Mouse (Mus musculus) heart, embryonic 11.5 days (tissue): Measurements from ENCODE around the gene Esrra. TPM values are rescaled to one million over a fixed set of nuclear protein-coding genes. Genes with fewer than 3 reads are reported as not detected.

Experiments used
- ATAC-seq: fragments of 200-750 bp; cut with Nextera tagmentation; replicated peaks from 2 replicates; pipeline ENCODE4 v1.8.0; 2017; ENCODE audit warnings: moderate library complexity; ENCODE audit not compliant: insufficient number of reproducible peaks, low FRiP score, low TSS enrichment
- H3K27ac ChIP-seq: fragments of 300-500 bp; sonication (generic); 2 replicates; pipeline ENCODE4 v1.5.1; 2014; ENCODE audit warnings: mild to moderate bottlenecking, low read depth, low read length
- H3K27me3 ChIP-seq: fragments of 300-500 bp; sonication (generic); 2 replicates; pipeline ENCODE4 v1.6.1; 2014; ENCODE audit warnings: mild to moderate bottlenecking, low read length, mixed read lengths; ENCODE audit not compliant: control insufficient read depth, insufficient read depth
- H3K36me3 ChIP-seq: fragments of 300-500 bp; sonication (generic); 2 replicates; pipeline ENCODE4 v1.6.1; 2014; ENCODE audit warnings: mild to moderate bottlenecking, low read length, moderate library complexity, mixed read lengths; ENCODE audit not compliant: control insufficient read depth, insufficient read depth
- H3K4me1 ChIP-seq: fragments of 300-500 bp; sonication (generic); 2 replicates; pipeline ENCODE4 v1.6.1; 2014; ENCODE audit warnings: low read length; ENCODE audit not compliant: control insufficient read depth, insufficient read depth
- H3K4me2 ChIP-seq: fragments of 300-500 bp; sonication (generic); 2 replicates; pipeline ENCODE4 v1.6.1; 2014; ENCODE audit warnings: mild to moderate bottlenecking, moderate library complexity
- H3K4me3 ChIP-seq: fragments of 300-500 bp; sonication (generic); 2 replicates; pipeline ENCODE4 v1.5.1; 2014; ENCODE audit warnings: low read depth, low read length
- H3K9ac ChIP-seq: fragments of 300-500 bp; sonication (generic); 2 replicates; pipeline ENCODE4 v1.6.1; 2014; ENCODE audit warnings: mild to moderate bottlenecking, low read depth, low read length, moderate library complexity
- H3K9me3 ChIP-seq: fragments of 300-500 bp; sonication (generic); replicated peaks from 2 replicates; pipeline ENCODE4 v1.6.1; 2016; ENCODE audit warnings: low read length; ENCODE audit not compliant: control insufficient read depth
- WGBS: fragments of 180-500 bp; shearing (Covaris S2); extraction: QIAGEN DNeasy Blood & Tissue Kit; methylation state at CpG from one replicate; pipeline ENCODE4 v1.1.7; 2014; ENCODE audit not compliant: insufficient replicate concordance; 5-methylcytosine and 5-hydroxymethylcytosine counted together
- polyA plus RNA-seq: library from polyadenylated mRNA; unstranded; fragments of >200 nt; fragmentation: Nextera tagmentation; extraction: Ambion mirVana; gene quantifications from 2 replicates; pipeline ENCODE4 v1.2.1, GENCODE M21; 2014

Gene Esrra
- polyA plus RNA-seq, 1 experiment from 2014 or later, result 10.5 TPM

DNA sequence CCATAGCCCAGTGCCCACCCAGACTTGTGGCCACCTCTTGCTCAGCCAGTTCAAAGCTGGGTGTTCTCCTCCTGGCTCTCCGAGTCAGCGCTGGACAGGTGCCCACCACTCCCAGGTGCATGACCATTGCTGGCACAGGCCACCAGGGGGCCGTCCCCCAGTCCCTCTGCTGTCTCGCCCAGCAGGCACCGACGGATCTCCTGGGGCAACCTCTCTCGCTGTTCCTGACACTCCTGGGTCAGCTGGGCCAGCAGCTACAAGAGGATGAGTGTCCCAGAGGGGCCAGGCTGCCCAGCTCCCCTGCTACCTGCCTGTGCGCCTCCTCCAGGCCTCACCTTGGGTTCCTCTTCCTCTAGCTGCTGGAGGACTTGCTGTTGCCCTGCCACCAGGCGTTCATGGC is 32.4 kb upstream of the Esrra start:
- Histone ChIP-seq H3K27me3 (no peaks in the 10 kb centered on the region), H3K4me3 (no peak overlapping the region), H3K36me3 (peaks cover 20% of the 10 kb centered on the region), H3K4me1 (peaks cover 32% of the 10 kb centered on the region), H3K27ac (no peak overlapping the region), H3K9me3 (no peaks in the 10 kb centered on the region), H3K4me2 (no peak overlapping the region), H3K9ac (no peak overlapping the region)
- ATAC-seq, result no peak
- WGBS, result 61% methylated on average over 9 of the region's 9 CpGs

DNA sequence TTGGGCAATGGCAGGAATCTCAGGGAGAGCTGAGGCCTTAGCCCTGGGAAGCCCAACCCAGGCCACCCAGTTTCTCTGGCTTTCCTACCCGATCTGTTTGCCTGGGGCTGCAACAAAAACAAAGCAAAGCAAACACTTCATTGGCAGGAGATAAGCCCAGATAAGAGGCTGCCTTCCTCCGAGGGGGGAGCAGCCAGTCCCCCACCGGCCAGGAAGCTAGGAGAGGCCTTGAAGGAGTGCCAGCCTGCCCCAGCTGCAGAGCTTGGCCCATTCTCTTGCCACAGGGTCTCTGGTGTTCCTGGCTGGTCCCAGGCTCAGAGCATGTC is 31.1 kb upstream of the Esrra start:
- H3K27me3 ChIP-seq, result no peaks in the 10 kb centered on the region
- peak overlapping the region; percentile 96 for H3K27ac ChIP-seq
- H3K36me3 ChIP-seq, result peaks cover 11% of the 10 kb centered on the region
- H3K4me1 ChIP-seq, result peaks cover 32% of the 10 kb centered on the region
- H3K9ac ChIP-seq, result peak overlapping the region; percentile 83
- peak overlapping the region; percentile 70 for H3K4me3 ChIP-seq
- no peak for ATAC-seq
- H3K9me3 ChIP-seq, result no peaks in the 10 kb centered on the region
- WGBS, result 2% methylated on average over 3 of the region's 3 CpGs
- peak overlapping the region; percentile 94 for H3K4me2 ChIP-seq

DNA sequence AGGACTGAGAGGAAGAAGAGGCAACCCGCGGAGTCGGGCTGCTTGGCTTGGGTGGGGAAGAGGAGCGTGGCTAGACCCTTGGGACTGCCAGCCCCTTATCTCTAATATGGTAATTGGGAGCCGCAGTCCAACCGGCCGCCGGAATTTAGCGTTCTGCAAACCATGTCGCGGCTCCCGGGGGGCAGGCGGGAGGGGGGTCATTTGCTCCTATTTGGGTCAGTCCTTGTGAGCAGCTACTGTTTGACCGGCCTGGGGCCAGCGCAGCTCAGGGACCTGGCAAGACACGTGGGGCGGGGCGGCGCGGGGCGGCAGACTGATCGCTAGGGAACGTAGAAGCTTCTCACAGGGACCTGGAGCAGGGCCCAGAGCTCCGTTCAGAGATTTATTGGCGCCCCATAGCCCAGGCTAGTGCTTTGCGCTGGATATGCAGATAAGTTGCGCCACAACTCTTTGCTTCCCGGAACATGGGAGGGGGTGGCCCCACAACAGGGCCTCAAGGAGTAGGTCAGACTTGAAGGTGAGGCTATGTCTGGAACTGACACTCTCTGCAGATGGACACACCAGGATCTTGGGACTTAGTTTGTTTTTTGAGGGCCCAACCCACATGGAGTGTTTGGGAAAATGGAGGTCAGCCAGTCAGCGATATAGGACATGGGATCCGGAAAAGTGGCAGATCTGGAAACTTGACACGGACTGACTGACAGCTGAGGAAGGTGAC is 30.5 kb upstream of the Esrra start:
- peak overlapping the region; percentile 83 for H3K9ac ChIP-seq
- H3K27ac ChIP-seq, result peak overlapping the region; percentile 96
- H3K4me1 ChIP-seq, result peaks cover 32% of the 10 kb centered on the region
- peaks cover 11% of the 10 kb centered on the region for H3K36me3 ChIP-seq
- H3K27me3 ChIP-seq, result no peaks in the 10 kb centered on the region
- H3K4me2 ChIP-seq, result peak overlapping the region; percentile 94
- H3K9me3 ChIP-seq, result no peaks in the 10 kb centered on the region
- peak; percentile 37 for ATAC-seq
- under 1% methylated on average over 31 of the region's 31 CpGs for WGBS
- H3K4me3 ChIP-seq, result peak overlapping the region; percentile 70

DNA sequence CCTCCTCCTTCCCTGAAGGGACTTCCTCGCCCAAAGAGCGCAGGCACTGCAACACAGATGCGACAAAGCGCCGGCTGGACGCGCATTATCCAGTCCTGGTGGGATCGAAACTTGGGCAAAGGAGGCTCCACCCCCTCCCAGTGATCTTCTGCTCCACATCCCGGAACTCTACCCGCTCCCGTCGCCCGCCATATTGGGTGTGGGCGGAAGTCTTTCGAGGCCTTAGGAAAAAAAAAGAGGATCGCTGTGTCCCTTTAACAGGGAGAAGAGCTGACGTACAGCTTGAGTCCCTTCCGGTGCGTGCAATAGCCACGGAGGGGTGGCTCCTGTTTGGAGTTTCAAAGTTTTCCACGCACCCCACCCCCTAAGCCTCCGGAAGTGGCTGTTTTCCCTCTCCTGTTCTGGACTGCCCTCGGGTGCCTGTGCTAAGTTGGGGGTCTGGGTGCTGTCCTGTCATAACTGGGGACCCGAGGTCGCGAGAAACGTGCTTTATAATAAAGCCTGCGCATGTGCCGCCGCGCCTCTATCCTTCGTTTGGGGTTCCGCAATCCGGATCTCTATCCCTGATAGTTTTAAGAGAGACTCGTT is 29.9 kb upstream of the Esrra start:
- Histone ChIP-seq H3K4me3 (peak overlapping the region; percentile 70), H3K36me3 (peaks cover 7% of the 10 kb centered on the region), H3K27ac (peak overlapping the region; percentile 96), H3K4me1 (peaks cover 32% of the 10 kb centered on the region), H3K4me2 (peak overlapping the region; percentile 94), H3K9me3 (no peaks in the 10 kb centered on the region), H3K9ac (peak overlapping the region; percentile 83), H3K27me3 (no peaks in the 10 kb centered on the region)
- 0% methylated on average over 35 of the region's 35 CpGs for WGBS
- ATAC-seq, result peak; percentile 70

DNA sequence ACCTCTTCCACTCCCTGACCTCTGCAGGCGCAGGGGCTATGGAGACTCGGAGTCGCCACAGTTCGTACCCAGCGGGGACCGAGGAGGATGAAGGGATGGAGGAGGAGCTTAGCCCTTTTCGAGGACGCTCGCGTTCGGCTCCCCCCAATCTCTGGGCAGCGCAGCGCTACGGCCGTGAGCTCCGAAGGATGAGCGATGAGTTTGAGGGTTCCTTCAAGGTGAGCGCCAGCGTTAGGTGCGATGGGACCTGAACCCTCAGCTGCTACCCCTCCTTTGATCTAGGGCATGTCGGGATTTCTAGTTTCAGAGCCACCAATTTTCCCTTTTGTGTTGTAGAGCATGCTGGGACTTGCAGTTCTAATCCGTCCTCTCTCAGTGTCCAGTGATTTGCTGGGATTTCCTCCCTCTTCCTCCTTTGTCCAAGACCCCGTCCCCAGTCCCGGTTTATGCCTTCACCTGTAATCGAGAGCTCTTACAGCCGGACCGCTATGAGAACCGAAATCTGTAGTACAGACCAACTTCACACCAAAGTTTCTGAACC is 29.1 kb upstream of the Esrra start:
- Histone ChIP-seq H3K27ac (peak overlapping the region; percentile 96), H3K27me3 (no peaks in the 10 kb centered on the region), H3K36me3 (0 out of 2 replicates have a peak, but pooled peaks cover 7% of the 10 kb centered on the region), H3K4me1 (peaks cover 29% of the 10 kb centered on the region), H3K4me3 (peak overlapping the region; percentile 70), H3K9ac (peak overlapping the region; percentile 83), H3K4me2 (peak overlapping the region; percentile 94), H3K9me3 (no peaks in the 10 kb centered on the region)
- peak; percentile 5; the same call in 1 of the 2 replicates for ATAC-seq
- WGBS, result under 1% methylated on average over 28 of the region's 28 CpGs

DNA sequence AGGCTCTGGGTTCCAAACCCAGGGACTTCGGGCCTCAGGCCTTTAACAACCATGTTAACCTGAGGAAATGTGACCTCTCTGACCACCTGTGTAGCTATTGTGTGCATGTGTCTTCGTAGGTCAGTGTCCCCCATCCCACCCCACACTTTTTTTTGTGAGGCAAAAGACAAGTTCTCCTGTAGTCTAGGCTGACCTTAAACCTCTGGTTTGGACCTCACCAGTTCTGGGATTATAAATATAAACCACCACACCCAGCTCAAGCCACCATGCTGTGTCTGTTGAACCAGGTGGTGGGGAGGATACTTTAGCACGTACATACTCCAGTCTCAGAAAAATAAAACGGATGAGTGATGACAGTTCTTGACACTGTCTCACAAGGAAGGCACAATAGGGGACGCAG is 28.3 kb upstream of the Esrra start:
- peak overlapping the region; percentile 94 for H3K4me2 ChIP-seq
- H3K9ac ChIP-seq, result peak overlapping the region; percentile 83; the same call in 1 of the 2 replicates
- WGBS, result 58% methylated on average over 5 of the region's 5 CpGs
- peak overlapping the region; percentile 96; the same call in 1 of the 2 replicates for H3K27ac ChIP-seq
- H3K4me3 ChIP-seq, result peak overlapping the region; percentile 70
- H3K9me3 ChIP-seq, result no peaks in the 10 kb centered on the region
- H3K4me1 ChIP-seq, result peaks cover 22% of the 10 kb centered on the region
- 0 out of 2 replicates have a peak, but pooled peaks cover 3% of the 10 kb centered on the region for H3K36me3 ChIP-seq
- H3K27me3 ChIP-seq, result no peaks in the 10 kb centered on the region
- ATAC-seq, result no peak

DNA sequence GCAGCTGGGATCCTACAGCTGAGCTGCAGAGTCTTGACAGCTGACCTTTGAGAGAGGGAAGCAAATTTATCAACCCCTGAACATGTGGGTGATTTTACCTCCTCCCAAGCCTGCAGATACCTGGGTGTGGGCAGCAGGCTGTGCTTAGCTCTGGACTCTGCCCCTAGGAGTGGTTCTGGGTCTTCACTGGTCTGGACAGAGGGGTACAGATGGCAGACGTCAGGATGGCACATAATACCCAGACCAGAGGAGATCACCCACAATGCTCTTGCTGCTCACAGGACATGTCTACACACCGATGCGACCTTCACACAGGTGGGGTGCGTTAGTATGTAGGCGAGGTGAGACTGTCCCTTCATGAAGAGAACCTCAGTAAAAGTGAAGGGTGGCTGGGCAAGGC is 27.9 kb upstream of the Esrra start:
- H3K4me2 ChIP-seq, result no peak overlapping the region
- H3K4me3 ChIP-seq, result no peak overlapping the region
- ATAC-seq, result no peak
- no peaks in the 10 kb centered on the region for H3K27me3 ChIP-seq
- H3K36me3 ChIP-seq, result no peaks in the 10 kb centered on the region
- no peak overlapping the region for H3K27ac ChIP-seq
- peaks cover 20% of the 10 kb centered on the region for H3K4me1 ChIP-seq
- 85% methylated on average over 5 of the region's 5 CpGs for WGBS
- no peaks in the 10 kb centered on the region for H3K9me3 ChIP-seq
- H3K9ac ChIP-seq, result 0 out of 2 replicates have a peak overlapping the region, but pooled peaks have one; percentile 12

DNA sequence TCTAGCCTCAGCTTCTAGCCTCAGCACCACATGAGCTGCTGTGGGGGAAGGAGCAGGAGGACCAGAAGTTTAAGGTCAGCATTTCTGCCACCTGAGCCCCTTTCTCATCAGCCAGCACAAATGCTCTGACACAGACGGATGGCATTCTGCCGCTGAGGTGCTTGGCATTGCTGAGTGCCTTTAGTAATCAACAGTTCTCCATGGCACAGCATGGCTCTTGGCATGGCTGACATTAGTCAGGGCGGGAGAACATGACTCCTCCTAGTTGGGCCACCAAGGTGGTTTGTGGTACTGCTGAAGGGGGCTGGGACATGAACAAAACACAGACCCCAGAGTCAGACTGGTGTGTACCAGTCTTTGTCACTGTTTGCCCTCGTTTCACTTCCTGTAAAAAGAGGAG is 26.6 kb upstream of the Esrra start:
- Histone ChIP-seq H3K36me3 (no peaks in the 10 kb centered on the region), H3K4me3 (no peak overlapping the region), H3K4me2 (no peak overlapping the region), H3K27me3 (no peaks in the 10 kb centered on the region), H3K9ac (no peak overlapping the region), H3K4me1 (peaks cover 19% of the 10 kb centered on the region), H3K9me3 (no peaks in the 10 kb centered on the region), H3K27ac (no peak overlapping the region)
- 81% methylated on average over 4 of the region's 4 CpGs for WGBS
- no peak for ATAC-seq
